Mouse (Mus musculus) kidney, adult 8-10 months (tissue): ENCODE results near the gene Setd3.
"Not testable (repeated sequence)": the region's sequence is repeated elsewhere in the genome, so short reads cannot be mapped to it uniquely, and the experiment has no call there.

Source experiments
- DNase-seq, 2 experiments: peaks; one replicate each; pipeline ENCODE4 v3.0.0; 2022

Gene Setd3

DNA sequence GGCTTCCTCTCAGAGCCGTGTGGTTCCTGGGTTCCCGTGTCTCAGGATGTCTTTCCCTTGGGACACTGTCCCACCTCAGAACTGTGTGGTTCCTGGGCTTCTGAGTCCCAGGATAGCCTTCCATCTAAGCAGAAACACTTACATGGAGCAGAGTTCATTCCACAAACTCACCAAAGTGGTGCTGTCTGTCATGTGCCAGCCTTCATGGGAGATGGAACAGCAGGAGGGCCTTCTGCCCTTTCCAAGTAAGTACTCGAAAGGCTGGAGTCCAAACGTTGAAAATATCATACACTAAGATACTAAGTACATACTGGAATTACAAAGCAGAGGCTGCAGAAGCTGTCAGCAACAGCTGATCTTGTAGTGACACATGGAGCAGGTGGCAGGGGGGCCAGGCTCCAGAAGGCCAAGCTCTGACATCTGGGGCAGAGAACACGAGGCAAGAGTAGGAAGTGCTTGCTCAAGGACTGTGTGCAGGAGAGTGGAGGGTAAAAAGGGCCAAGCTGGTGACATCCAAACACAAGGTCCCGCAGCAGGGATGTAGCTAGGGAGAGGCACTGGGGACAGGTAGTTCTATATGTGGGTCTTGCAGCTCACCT lies 43.4 kb downstream of the Setd3 start:
- DNase-seq, result peak in 1 of 2 experiments; percentile 20

DNA sequence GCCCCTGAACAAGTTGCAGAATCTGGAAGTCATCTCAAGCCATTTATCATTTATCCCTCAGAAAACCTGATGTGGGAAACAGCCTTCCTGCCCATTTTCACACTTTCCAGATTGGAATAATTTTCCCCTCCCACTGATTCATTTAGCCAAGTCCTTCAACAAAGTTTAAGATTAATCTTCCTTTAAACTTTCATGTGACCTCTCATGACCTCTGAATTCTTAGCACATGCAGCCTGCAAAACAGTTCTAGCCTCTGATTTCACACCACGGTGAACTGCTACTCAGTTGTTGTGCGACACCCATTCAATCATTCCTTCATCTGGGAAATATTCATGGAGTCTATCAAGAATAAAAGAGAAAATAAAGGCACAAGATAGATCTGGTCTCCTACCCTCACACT lies 45.9 kb downstream of the Setd3 start:
- DNase-seq, result peak in 1 of 2 experiments; percentile 19

DNA sequence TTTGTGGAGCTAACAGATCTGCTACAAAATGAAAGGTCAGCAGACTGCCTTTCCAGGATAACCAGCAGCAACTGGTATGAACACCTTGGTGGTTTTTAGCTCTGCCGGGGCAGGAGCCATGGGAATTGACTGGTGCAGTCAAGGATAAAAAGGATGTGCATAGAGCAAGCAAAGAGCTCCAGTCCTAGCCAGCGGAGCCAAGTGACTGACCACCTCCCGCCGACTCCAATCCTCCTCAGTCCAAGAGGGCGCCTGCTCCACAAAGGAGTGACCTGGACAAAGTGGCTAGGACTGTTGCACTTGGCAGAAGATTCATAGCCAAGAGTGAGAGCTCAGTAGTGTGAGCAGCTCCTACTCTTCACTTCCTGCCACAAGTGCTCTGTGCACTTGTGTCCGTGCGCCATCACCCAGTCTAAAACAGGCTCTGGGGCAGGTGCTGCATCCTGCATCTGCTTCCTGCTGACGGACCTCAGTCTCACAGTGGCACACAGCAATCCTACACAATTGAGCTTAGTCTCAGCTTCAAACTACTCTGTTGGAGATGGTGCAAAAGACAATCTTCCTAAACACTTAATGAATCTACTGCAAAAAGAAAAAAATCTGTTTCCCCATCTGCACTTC lies 46.6 kb downstream of the Setd3 start:
- peak; percentile 74 to 75 for DNase-seq

DNA sequence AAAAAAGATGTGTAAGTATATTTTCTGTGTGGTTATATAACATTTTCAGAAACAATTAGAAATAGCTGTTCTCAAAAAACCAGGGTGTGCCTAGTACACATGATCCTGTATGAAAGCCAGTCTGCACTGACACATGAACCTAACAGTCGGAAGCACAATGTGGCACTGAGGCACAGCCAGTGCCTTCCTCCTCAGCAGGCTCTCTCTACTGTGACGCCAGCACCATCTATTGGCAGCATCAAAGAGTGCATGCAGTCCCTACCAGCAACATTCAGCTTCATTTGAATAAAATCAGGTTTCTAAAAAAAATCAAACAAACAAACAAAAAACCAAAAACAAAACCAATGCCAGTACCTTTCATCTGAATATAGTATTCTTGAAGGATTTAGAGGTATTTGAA lies 57.8 kb downstream of the Setd3 start:
- peak; percentile 24 to 45 for DNase-seq

DNA sequence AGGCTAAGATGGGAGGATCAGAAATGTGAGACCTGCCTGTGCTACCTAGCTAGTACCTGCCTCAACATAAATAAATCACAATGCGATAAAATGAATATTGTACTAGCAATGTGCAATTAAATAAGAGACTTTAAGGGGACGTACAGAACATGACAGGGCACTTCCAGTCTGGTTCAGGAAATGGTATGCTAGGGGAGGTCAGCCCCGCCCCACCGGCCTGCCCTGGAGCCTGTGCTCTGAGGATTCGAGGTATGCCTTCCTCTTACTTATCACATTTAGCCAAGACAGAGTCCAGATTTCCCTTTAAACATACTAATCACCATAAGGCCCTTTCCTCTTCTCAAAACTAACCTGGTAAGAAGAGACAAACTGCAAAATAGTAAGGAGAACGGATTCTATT lies 58.7 kb downstream of the Setd3 start:
- DNase-seq, result no peak

DNA sequence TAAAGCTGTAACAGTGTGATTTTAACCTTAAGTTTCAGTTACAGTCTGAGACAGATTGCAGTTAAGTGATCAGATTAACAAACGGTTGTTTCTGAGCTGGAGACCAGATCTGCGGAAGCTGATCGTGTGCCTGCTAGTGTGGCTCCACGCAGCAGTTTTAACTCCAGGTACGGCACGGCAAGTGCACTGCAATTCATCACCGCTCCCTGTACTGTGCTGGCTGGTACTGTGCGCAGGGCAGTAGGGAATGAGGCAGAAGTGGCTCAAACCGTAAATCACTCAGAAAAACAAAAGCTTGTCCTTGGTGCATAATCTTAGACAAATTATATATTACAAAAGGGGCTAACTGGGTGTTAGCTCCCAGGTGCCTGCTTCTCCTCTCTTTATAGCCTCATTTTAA lies 59.2 kb downstream of the Setd3 start:
- DNase-seq, result no peak

DNA sequence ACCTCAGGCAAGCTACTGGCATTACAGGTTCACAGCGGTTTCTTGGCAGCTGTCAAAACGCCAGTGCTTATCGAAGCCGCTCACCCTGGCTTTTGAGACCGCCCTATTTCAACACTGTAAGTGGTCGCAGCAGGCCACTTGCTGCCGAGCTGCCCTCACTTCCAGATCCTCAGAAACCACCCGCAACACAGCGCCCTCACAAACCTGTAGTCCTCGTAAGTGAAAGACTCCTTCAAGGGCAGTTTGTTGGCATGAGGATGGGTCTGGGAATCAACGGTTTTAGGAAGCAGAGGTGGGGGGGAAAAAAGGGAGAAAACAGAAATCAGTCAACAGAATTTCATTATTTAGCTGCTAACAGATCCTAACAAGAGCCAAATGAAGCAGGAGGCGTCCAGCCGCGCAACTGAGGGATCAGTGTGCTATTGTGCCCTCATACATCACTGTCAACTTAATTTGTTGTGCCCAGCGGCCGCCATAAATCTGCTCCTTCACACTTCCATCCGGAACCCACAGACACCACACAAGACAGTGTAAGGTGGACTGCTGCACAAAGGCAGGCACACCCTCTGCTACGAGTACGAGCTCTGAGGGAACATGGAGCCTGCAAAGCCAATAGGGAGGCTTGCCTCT lies 60.1 kb downstream of the Setd3 start:
- no peak for DNase-seq

DNA sequence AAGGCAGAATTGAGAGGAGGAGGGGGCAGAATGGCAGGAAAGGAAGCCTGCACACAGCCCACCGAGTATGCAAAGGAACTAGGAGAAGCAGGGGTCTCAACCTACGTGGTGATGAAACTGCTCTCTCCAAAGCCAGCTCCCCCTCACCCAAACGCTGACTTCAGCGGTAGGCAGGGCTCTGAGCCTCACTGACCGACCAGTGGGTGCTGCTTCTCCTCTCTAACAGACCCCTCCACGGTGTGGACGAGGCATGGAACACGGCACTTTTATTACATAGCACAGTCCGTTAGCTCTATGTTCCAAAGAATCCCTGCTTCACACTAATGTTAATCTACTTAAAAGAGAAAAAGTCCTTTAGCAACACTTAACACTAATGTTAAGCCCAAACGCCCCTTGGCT lies 60.6 kb downstream of the Setd3 start:
- DNase-seq, result no peak

DNA sequence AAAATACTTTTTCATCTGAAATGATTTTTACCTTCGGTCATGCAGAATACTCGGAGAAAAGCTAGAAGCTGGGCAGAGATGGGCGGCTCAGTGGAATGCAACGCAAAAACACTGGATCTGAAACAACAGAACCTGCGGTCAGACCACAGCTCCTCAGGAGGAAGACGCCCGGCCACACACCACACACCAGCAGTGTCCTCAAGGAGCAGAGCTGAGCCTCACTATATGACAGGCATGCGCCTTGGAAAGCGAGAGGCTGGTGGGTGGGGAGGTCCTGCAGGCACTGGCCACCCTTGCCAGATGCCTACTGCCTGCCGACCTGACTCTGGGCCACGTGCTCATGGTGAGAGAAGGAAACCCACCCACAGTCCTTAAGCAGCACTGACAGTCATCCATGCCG lies 67.9 kb downstream of the Setd3 start:
- no peak for DNase-seq

DNA sequence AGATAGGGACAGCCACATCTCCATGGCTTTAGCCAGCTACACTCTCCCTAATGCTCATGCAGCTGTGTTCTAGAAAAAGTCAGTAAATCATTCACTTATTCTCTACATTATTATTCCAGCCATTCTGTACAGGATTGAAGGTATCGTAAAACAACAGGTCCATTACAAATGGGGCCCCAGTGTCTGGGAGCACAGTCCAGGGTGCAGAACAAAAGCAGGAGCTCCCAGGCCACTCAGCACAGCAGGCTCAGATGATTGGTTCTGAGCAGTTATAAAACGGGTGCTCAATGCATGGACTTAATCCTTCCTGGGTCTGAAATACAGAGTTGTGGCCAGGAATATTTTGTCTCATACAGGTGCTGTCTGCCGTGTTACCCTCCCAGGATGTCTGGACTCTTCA lies 68.4 kb downstream of the Setd3 start:
- DNase-seq, result no peak

DNA sequence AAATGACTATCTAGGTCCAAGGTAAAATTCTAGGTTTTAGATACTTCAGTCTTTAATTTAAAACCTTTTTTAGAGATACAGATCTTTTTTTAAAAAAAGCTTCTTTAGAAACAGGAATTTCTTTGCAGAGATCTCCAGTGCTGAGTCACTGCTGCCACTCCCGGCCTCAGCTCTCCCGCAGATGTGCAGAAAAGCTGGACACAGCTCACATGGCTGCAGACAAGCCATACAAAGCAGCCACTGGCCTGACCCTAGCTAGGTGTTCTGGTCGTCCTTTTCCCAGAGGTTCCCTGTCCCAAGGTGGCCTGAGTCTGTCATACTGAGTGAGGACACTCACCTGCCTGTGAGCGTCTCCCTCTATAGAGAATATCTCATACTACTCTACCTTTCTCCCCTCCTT lies 69.4 kb downstream of the Setd3 start:
- no peak for DNase-seq

DNA sequence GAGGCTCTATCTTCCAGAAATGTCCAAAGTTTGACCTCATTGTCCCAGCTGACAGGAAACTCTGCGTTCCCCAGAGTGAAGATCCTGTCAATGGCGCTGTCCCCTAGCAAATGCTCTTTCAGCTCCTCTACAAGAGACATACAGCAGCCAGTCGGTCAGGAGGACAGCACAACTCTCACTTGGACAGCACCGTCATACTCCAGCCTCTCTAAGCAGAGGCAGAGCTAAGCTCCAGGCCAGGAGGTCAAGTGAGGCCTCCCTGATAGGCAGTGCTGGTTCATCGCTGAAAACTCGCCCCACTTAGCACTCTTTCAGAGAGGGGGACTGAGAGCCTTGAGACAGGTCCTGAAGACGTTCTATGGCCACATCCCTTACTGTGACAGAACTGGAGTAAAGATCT lies 70.5 kb downstream of the Setd3 start:
- not testable (repeated sequence) for DNase-seq

DNA sequence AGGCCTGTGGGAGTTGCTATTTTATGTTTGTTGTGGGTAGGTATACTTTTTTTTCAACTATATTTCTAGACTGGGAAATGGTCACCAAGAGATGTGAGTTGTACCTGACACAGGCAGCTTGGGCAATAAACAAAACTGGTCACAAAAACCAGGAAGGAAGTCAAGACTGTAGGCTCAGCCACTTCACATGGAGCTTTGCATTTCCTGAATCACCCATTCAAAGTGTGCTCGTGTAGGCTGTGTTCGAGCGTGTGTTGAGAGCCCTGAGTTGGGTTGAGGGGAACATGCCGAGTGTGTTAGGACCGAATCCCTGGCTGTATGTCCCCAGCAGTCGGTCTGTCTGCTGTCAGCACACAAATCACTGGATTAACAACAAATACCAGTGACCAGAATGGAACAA lies 75.8 kb downstream of the Setd3 start:
- DNase-seq, result no peak

DNA sequence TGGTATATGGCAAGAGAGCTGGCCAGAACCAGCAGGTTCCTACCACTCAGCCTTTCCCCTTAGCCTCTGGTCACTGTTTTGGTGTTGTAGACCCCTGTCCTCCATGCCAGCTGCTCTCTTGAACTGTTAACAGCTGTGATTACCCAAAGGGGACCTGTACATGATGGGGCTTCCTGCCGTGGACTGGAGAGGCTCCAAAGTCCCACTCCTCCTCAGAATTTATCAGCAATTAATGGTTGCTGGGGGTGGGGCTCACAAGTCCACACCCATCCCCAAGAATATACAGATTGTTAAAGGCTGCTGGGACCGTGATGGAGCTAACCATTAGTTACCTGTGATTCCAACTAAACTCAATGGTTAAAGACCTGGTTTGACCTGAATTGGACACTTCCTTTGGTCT lies 77.0 kb downstream of the Setd3 start:
- DNase-seq, result no peak

DNA sequence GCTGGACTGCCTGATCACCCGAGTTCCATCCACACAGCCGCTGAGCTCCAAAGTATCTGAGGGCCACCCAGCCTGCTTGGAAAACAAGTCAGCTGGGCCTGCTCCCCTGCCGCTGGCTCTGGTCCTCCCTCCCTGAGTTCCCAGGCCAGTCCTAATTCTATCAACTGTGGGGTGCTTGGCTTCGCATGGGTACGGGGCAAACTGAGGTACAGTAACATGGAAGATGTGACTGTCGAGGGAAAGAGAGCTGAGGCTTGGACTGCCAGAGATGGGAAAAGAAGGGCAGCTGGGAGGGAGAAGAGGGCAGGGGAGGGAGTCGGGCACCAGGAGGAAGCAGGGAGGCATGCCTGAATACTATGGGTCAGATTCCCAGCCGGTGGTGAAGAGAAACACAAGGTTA lies 78.9 kb downstream of the Setd3 start:
- no peak for DNase-seq

DNA sequence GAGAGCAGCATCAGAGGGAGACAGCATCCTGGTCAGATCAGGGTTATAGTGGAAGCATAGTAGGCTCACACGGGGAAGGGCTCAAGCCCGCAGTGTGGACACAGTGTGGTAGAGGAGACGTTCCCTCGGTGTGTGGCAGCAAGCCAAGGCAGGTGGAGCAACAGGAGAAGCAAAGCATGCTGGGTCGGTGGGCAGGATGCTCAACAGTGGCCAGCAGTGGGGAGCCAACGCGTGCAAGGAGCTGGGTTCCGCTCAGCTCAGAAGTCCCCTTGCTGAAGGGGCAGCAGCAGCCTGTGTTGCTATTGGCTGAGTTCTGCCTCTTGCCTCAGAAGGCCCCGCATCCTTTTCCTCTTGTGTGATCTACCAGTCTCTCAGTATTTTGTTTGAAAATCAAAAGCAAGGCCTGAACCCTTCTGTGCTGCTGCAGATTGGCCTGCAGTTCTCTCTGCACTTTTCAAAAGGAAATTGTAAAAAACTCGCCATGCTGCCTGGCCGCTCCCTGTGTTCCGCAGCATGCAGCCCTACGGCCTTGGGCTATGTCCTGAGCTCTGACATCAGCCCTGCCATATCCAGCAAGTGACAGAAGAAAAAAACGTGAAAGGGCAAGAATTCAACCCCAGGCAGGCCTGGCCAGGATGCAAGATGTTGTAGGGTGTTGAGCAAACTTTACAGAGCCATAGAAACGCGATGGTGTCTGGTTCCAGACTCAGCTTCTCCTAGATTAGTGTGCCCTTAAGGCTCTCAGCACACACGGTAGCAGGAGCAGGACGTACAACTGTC lies 80.7 kb downstream of the Setd3 start:
- DNase-seq, result no peak

DNA sequence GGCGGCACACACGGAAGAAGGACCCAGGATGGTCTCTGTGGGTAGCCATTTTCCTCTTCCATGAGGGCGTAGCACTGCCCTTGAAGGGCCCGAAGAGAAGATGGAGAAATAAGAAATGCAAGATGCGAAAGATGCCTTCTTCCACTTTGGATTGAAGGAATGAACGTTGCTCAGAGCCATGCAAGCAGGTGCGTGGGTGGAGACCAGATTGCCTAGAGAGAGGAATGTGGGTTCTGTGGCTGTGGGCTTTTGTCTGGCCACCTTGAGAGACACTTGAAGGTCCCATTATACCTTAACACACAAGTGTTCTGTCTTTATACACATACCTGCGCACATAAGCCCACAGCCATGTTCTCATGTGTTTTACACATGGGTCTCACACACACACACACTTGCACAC lies 81.5 kb downstream of the Setd3 start:
- no peak for DNase-seq

DNA sequence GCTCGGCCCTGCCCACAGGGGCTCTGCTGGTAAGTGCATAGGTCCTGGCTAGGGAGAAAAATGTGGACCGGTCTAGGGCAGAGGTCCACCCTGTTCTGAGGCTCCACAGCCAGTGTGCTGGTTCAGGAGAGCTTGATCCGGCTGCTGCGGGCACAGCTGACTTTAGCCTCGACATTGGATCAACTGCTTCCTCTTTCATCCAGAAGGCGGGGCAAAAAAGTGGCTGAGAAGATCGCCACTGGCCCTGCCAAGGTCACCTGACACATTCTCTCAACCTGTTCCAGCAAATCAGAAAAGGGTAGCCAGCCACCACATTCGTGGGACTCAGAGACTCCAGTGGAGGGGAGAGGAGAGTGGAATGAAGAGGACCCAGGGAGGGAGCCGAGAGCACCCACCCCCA lies 90.9 kb downstream of the Setd3 start:
- no peak for DNase-seq

DNA sequence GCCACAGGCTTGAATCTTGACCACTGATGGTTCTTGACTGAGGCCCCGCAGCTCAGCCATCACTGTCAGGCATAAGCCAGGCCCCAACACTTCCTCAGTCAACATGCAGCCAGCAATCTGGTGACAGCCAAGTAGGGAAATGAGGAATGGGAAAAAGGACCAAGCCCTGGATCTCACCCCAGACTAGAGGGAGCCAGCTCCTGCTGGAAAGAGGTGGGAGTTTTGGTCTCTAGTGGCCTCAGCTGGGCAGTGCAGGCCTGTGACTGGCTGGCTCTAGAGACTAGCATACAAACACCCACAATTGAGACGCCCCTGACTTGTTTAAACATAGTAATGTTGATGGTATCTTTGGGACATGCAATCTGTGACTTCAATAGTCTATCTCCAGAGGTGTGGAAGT lies 91.6 kb downstream of the Setd3 start:
- DNase-seq, result no peak

DNA sequence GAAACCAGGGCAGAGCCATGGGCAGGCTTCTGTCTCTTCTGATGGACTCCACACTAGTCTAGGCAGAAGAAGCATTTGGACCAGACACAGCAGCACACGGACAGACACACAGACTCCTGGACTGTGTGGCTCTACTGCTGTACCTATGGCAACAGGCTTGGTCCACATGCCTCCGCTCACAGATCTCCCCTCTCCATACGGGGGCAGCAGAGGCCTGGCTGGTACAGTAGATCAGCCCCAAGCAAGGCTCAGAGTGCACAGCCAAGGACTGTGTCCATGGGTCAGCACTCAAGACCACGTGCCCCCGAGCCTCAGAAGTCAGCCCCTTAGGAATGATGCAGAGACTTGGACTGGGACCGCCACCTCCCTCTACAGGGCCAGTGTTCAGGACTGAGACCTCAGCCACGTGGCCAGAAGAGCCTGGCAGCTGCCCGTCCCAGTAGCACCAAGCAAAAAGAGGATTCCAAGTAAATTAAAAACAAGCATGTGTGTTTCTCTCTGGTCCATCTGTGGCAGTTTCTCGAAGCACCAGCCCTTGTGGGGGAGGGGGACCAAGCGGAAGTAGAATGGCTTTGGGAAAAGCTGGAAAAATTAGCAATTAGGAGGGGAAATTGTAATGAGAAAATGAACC lies 100.9 kb downstream of the Setd3 start:
- peak; percentile 4 to 26 for DNase-seq

DNA sequence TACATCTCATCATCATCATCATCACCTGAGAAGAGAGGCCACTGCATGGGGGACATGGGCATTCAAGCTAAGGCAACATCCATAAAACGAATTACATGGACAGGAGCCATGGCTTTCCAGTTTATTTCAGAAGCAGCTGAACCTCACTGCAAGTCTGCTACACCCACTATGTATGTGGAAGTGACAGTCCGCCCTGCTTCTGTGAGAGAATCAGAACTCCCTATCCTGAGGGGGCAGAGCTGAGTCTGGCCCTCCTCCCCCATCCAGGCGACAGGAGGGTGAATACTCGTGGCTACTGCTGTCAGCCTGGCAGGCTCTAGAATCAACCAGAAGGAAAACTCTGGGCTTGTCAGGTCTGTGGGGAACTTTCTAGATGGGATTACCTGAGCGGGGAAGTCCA lies 106.2 kb downstream of the Setd3 start:
- DNase-seq, result no peak

DNA sequence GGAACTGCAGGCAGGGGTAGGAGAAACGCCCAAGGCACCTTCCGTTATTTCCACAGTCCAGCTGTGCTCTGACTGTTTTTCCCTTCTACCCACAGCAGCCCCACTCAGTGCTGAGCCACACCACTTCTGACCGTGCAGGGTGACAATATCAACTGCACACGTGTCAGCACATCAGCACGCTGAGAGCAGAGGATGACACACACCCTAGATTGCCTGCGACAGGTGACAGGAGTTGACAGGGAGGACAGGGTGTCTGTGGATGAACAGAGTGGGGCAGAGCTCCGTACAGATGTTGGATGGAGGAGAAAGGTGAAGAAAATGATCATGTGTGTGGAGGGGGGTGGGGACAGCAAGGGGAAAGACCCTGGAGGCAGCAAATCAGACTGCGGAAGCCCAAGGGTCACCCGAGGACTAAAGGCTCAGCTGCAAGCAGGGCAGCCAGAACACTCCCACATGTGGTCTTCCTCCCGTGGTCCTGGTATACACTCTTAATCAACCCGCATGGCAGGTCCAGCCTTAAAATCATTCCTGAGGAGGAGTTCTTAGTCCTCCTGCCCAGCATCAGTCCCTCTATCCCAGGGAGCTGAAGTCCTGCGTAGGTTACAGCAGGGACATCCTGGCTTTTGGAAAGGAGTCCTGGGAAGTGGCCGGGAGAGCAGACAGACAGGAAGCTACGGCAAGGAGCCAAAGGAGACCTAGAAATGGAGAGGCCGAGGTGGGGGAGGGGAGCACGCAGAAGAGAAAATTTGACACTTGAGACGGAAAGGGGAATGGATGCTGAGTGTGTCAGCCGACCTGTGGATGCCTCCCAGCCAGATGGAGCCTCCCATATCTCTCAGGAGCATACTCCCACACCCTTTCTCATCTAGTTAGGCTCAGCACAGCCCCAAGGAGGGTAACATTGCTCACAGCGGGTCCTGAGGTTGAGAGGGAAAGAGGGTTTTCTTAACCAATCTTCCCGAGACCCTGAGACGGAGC lies 108.1 kb downstream of the Setd3 start:
- DNase-seq, result no peak
